Mouse (Mus musculus): ENCODE measurements around the gene Dhx9.
"Not testable (repeated sequence)": the region's sequence is repeated elsewhere in the genome, so short reads cannot be mapped to it uniquely, and the experiment has no call there.

Dhx9 gene

DNA sequence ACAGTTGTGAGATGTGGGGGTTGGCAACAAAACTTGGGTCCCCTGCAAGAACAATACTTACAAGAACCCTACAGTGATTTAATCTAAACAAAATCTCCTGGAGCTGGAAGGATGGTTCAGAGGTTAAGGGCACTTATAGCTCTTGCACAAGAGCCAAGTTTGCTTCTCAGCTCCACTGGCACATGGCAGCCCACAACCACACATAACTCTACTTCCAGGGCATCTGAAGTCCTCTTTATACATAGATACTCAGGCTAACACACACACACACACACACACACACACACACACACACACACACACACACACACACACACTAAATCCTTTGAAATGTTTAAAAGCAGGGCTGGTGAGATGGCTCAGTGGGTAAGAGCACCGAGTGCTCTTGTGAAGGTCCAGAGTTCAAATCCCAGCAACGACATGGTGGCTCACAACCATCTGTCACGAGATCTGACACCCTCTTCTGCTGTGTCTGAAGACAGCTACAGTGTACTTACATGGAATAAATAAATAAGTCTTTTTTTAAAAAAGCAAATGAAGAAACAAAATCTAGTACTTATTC lies 71.1 kb downstream of the Dhx9 start:
- DNase-seq, result not testable (repeated sequence)

DNA sequence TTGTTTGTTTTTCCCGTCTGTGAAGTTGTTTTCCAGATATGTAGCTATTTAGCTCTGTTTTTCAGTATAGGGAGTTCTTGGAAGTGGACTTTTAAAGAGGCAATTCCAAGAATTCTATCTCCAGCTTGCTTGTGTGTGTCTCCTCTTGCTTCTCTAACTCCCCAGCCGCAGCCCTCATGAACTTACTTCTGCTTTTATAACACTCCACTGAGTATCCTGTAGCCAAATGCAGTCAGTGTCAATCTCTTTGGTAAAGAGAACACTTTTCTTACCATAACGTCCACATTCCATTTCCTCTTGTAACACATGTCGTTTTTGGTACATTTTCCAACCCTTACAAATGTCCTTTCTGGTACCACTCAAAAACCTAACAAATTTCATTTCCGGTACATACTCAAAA lies 71.7 kb downstream of the Dhx9 start:
- not testable (repeated sequence) for DNase-seq

DNA sequence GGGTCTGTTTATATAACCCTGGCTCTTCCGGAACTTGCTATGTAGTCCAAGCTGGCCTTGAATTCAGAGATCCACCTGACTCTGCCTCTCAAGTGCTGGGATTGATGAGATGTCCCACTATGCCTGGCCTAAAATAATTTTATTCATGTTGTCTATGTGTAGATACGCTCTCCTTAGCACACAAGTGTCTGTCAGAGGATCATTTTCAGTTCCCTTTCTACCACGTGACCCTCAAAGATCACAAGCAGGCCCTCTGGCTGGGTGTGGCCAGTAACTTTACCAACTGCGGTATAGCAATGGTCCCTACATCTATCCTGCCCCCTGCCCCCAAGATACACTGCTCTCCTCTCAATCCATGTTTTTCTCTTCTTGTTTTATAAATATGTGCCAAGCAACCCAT lies 72.5 kb downstream of the Dhx9 start:
- no peak for DNase-seq

DNA sequence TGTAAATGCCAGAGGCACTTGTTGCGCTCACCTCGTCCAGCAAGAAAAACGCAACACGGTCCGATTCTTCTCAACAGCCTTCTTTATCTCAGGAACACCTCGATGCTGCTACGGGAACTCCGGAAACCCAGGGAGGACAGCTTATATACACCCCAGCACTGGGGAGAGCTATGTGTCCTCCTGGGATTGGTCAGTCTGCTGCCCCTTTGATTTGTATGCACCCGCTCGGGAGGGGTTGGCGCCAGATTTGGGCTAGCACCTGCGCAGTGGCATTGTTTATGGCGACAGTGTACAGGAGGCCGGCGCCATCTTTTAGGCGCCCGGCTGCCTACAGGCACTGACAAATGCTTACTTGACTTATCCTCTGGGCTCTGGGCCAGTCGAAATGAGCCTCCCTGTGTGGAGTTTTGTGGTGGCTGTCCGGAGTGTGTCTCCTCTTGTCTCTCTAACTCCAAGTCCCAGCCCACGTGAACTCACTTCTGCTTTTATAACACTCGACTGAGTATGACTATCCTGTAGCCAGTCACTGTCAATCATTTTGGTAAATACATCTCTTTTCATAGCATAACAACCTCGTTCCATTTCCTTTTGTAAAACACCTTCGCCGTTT lies 73.2 kb downstream of the Dhx9 start:
- peak; percentile 60 for DNase-seq

DNA sequence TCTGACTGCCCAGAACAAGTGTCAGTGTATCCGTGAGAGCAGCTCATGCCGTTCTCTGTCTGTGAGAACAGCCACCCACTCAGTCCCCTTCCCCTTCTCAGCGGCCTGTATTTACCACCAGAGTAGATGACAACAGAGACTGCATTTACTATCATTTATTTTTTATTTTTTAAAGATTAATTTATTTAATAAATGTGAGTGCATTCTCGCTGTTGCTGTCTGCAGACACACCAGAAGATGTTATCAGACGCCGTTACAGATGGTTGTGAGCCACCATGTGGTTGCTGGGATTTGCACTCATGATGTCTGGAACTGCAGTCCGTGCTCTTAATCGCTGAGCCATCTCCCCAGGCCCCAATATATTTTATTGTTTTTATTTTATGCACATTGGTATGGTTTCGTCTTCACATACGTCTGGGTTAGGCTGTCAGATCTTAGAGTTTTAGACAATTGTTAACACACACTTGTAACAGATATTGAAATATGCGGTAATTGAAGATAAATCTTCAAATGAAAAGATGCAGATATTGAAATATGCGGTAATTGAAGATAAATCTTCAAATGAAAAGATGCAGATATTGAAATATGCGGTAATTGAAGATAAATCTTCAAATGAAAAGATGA lies 74.0 kb downstream of the Dhx9 start:
- not testable (repeated sequence) for DNase-seq

DNA sequence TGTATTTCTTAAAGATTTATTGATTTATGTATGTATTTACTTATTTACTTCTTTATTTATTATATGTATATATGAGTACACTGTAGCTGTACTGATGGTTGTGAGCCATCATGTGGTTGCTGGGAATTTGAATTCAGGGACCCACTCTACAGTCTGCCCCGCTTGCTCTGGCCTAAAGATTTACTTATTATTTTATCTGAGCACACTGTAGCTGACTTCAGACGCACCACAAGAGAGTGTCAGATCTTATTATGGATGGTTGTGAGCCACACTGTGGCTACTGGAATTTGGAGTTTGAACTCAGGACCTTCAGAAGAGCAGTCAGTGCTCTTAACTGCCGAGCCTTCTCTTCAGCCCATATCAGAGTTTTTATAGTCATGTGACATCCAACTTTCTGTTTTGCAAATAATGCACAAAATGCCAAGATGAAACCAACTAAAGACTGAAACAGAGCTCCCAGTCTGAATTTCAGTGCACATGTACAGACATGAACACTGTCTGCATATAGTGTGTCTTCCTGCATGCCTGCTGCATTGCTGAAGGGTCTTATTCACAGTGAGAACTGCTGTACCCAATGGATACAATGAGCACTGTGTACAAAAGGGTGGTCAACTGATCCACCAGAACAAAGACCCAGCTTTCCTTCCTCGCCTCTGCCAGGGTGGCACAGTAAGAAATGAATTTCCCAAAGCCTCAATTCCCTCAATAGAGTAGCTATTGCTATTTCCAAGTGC lies 74.6 kb downstream of the Dhx9 start:
- DNase-seq, result not testable (repeated sequence)

DNA sequence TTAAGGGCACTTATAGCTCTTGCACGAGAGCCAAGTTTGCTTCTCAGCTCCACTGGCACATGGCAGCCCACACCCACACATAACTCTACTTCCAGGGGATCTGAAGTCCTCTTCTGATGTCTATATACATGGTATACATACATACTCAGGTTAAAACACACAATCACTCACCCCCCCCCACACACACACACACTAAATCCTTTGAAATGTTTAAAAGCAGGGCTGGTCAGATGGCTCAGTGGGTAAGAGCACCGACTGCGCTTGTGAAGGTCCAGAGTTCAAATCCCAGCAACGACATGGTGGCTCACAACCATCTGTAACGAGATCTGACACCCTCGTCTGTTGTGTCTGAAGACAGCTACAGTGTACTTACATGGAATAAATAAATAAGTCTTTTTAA lies 75.7 kb downstream of the Dhx9 start:
- DNase-seq, result no peak

DNA sequence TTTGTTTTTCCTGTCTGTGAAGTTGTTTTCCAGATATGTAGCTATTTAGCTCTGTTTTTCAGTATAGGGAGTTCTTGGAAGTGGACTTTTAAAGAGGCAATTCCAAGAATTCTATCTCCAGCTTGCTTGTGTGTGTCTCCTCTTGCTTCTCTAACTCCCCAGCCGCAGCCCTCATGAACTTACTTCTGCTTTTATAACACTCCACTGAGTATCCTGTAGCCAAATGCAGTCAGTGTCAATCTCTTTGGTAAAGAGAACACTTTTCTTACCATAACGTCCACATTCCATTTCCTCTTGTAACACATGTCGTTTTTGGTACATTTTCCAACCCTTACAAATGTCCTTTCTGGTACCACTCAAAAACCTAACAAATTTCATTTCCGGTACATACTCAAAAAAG lies 76.5 kb downstream of the Dhx9 start:
- DNase-seq, result not testable (repeated sequence)

DNA sequence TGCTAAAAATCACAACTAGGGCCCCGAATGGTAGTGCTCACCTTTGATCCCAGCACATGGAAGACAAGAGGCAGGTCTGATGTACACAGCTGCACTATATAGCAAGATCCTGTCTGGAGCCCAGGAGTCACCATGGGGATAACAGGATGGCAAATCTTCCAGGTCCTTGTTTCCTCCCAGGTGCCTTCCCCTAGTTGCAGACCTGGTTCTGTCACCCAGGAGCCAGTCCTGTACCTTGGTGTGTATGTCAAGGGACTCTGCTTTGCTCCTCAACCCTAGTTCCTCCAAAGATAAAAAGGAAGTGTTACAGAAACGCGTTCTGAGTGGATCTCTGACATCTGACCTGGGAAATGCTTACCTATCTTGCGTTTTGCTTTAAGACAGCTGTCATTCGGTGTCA lies 79.2 kb downstream of the Dhx9 start:
- not testable (repeated sequence) for DNase-seq

DNA sequence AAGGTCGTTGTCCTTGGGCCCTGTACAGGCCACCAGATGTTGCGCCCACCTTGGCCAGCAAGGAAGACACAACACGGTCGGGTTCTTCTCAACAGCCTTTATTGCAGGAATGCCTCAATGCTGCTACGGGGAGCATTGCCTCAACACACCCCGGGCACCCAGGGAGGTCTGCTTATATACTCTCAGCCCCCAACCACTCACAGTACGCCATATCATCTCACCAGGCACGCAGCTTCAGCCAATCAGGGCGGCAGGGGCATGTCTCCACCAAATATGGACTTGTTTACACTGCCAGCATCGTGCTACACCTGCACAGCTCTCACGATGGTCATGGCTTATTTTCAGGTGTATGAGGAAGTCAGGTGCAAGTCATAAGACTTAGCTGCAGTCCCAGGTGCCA lies 79.8 kb downstream of the Dhx9 start:
- DNase-seq, result not testable (repeated sequence)
